Mouse (Mus musculus) 3134 (cell line): Measurements from ENCODE around the gene Zfp386.
A peak's percentile ranks its signal among the peaks of the same experiment; 100 is the strongest.
"Not testable (repeated sequence)": the region's sequence is repeated elsewhere in the genome, so short reads cannot be mapped to it uniquely, and the experiment has no call there.

ENCODE experiments used
- DNase-seq: peaks from one replicate; pipeline ENCODE4 v3.0.0-alpha.2; 2011; ENCODE audit warnings: low spot score; ENCODE audit not compliant: insufficient read length; ENCODE audit errors: extremely low read depth

The Zfp386 gene

DNA sequence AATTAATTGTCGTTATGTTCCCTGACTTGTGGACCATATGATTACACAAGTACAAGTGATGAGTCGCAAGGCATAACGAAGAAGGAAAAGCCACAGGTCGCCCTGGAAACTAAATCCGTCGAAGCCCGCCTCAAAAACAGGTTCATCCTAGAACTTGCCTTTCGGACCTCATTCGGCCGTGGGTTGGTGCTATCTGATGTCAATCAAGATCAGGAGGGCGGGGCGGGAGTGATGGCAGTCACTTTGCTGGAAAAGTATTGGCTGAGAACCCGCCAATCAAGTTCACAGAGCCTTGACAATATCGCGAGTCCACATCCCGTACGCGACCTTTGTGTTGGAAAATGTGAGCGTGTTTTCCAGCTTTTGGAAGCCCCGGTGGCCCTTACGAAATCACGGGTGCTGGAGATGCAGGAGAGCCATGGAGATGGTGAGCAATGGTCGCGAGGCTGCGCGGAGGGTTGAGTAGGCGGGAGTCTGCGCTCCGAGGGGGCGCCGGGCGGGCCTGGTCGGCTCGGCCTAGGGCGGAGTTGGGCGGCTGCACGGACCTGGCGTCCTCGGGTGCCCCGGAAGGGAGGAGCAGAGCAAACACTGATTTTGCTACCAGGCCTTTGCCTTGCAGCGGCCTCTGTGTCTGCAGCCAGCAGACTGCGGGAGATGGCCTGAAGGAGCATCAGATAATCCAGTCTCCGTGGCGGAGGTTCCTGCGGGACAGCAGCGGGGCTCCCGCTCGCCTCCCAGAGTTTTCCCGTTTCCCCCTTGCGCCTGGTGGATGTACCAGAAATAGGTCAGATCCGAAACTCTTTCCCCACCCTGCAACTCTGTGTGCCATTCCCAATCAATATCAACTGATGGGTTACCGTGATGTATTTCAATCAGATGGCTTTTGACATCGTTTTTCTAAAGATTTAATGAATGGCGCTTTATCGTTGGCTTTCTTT is at the start of gene Zfp386:
Gene Zfp386 (plus strand): TSS at position 285 of the 938 bp plus-strand sequence.
- peak; percentile 93 for DNase-seq

DNA sequence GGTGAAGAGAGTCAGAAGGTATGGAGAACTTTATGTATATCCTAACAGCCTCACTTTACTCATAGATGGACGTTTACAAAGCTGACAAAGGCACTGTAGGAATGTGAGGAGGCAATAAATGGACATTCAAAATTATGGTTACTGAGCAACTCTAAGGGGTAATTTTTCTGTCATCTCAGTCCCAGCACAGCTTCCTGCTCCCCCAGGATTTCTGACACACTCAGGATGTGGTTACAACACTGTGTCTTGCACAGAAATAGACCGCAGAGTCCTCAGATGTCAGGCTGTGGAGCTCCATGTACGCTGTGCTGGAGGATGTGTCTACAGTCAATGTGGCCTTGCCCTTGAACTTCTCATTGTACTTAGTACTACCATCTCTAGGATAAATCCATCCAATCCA is 47.7 kb upstream of the Zfp386 start:
- not testable (repeated sequence) for DNase-seq

GRCm38 (mm10) chr12:116002946-116003345 is 44.6 kb upstream of the Zfp386 start:
- DNase-seq, result not testable (repeated sequence)

- no peak for DNase-seq
Measured at GRCm38 (mm10) chr12:116010812-116011211, 36.7 kb upstream of the Zfp386 start.

DNA sequence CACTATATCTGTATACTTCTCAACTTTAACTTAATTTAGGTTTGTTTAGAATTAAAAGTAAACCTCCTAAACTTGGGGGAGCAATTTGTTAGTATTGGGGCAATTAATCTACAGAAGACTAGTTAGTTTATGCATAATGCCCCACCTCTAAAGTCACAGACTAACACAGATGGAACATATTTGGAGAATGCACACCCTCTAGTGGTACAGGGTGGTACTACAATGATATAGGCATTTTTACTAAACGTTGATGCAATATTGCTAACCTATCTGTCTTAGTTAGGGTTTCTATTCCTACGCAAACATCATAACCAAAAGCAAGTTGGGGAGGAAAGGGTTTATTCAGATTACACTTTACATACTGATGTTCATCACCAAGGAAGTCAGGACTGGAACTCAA is 19.4 kb upstream of the Zfp386 start:
- DNase-seq, result no peak

DNA sequence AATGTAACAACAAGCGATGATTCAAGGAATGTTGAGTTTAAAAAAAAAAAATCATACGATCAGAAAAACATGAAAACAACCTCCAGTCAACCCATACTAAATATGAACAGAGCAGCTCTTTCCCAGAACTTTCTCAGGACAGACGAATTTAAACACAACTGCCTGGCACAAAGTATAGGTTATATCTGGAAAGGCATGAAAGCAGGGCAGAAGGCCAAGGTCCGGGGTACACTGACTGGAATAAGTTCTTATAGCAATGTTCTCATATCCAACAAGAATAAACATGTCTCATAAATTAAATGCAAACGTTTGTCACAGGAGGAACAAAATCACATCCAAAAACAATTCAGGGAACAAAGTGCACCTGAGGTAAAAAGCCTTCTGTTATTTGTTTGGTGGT is 12.2 kb upstream of the Zfp386 start:
- no peak for DNase-seq

GRCm38 (mm10) chr12:116044785-116045184 is 2.7 kb upstream of the Zfp386 start:
- no peak for DNase-seq

GRCm38 (mm10) chr12:116048766-116049165 is 1.2 kb downstream of the Zfp386 start:
- no peak for DNase-seq

DNA sequence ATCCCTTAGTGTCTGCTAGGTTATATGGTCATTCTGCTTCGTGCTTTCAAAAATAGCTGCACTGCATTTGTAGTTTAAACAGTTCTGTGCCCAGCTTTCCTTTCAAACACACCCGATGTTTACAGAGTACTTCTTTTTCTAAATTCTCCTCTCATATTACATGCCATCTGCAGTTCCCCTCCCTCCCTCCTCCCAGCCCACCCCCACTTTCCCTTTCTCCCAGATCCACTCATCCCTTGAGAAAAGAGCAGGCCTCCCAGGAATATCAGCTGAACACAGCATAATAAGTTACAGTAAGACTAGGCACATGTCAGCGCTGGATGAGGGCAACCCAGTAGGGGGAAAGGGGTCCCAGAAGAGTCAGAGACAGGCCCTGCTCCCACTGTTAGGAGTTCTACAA is 1.7 kb downstream of the Zfp386 start:
- DNase-seq, result no peak

GRCm38 (mm10) chr12:116049701-116050100 is 2.2 kb downstream of the Zfp386 start:
- peak; percentile 21 for DNase-seq

- DNase-seq, result no peak
Measured at GRCm38 (mm10) chr12:116054342-116054741, 6.8 kb downstream of the Zfp386 start.

DNA sequence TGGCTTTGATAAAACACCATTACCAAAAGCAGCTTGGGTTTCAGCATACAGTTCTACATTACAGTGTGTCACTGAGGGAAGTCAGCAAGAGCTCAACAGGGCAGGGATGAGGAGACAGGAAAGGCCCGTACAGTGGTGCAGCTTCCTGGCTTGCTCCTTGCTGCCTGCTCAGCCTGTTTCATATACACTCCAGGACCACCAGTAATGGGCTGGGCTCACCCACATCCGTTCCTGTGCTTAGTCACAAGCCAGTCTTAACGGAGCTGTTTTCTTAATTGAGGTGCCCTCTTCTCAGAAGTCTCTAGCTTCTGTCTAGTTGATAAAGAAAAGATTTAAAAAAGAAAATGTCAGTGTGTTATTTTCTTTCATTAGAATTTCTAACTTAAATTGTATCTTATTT is 8.6 kb downstream of the Zfp386 start:
- DNase-seq, result no peak

DNA sequence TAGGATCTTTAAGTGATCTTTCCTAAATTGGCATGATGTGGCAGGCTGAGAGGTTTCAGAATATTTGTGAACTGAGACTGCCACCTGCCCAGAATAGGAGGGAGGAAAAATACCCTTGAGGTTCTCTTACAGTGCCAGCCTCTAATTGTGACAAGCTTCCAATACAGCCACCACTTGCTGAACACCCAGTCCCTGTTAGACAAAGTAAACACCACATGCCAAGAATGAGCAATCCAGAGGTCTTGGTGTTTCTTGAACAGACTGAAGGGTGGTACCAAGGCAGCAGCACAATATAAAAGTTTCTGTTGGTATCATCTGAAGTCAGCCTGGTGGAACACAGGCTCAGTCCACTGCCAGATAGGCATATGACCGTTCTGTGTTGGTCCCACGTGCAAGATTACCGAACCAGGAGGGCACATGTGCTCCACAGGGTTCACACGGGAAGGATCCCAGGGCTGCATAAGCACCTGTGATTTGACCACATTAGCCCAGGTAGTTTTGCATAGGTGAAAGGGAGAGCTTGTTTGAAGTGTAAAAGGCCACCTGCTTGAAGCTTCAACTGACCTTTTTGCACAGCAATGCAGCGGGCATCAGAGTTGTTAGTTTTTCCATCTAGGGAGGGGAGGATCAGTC is 14.2 kb downstream of the Zfp386 start:
- no peak for DNase-seq

- no peak for DNase-seq
Measured at GRCm38 (mm10) chr12:116062194-116062583, 14.7 kb downstream of the Zfp386 start.

GRCm38 (mm10) chr12:116063020-116063419 is 15.5 kb downstream of the Zfp386 start:
- DNase-seq, result no peak

DNA sequence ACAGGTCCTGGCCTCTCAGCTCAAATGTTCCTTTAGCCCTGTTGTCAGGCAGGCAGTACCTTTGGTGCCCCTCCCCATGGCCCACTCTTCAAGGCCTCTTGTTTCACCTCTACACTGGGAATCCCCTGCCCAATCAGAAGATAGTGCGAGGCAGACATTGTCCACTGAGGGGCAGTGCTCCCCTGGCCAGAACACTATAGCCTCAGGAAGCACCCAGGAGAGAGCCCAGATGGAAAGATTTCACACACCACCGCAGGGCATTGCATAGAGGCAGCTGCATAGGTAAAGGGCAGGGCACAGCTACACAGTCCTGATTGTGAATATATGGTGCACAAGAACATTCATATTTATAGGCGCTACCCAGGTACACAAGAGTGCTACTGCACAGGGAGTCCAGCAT is 23.5 kb downstream of the Zfp386 start:
- no peak for DNase-seq

DNA sequence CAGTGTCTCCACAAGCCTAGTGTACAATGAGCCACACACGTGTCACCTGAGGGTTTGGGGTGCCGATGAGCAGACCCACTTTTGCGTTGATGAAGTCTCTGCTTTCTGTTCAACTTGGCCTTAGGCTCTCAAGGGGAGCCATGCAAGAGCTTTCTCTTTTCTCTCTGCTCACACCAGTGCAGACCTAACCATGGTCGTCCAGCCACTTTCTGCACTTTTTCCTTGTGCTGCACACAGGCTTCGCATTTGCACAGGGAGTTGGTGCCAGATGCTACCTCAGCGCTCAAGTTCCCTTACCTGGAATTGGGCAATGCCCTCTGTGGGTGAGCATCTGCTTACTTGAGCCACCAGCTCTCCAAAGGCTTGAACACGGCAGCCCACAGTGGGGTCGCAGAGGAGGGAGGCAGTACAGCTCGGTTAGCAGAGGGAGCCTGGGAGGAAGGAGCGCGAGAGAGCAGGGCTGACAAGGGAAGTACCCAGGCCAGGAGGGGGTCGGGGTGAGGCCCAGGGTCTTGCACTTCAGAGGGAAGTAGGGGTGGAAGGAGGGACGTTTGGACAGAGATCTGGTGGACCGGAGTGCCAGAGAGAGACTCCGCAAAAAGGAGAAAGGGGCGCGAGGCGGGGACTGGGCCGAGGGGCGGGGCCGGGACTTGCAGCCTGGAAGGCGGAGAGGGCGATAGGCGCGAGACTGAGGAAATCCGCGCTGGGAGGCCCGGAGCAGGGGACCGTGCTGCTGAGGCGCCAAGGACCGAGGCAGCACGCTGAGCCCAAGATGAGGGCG is 29.7 kb downstream of the Zfp386 start, which contains the start of gene Vipr2:
Gene Vipr2 (plus strand): TSS at position 653 of the 781 bp plus-strand sequence.
- DNase-seq, result no peak

DNA sequence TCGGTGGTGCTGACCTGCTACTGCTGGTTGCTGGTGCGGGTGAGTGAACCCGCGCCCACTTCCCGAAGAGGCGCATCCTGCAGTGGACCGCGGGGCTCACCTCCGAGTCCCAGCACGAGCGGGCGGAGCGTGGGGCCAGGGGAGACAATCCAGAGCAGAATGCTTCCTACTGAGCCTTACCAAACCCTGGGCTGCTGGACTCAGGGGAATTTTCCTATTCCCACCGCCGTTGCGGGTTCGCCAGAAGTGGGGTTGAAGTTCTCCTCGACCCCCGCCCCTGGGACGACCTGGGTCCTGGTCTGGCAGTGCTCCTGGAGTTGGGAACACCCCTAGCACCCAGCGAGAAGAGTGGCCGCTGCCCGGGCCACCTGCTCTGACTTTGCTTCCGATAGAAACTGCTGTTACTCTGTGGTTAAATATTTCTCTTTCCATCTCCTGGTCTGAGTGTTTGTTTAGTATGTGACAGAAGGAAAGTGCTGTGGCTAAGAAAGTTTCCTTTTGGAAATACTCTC is 30.4 kb downstream of the Zfp386 start:
- no peak for DNase-seq

GRCm38 (mm10) chr12:116083125-116083524 is 35.6 kb downstream of the Zfp386 start:
- DNase-seq, result no peak

GRCm38 (mm10) chr12:116084294-116084693 is 36.8 kb downstream of the Zfp386 start:
- DNase-seq, result no peak
